Mouse (Mus musculus) cerebellum, postnatal 14 days (tissue): Measurements from ENCODE around the gene Stim1.
"Not testable (repeated sequence)": the region's sequence is repeated elsewhere in the genome, so short reads cannot be mapped to it uniquely, and the experiment has no call there.

Source experiments
- DNase-seq, 2 experiments: peaks; one replicate each; pipeline ENCODE4 v3.0.0; 2021; ENCODE audit warnings: mixed read lengths in 2 of 2

Gene Stim1

GRCm38 (mm10) chr7:102467566-102467965, 200.0 kb downstream of the Stim1 start:
- no peak for DNase-seq

GRCm38 (mm10) chr7:102472675-102473074, 205.1 kb downstream of the Stim1 start:
- no peak for DNase-seq

- no peak for DNase-seq
Observed at GRCm38 (mm10) chr7:102476601-102477000, 209.0 kb downstream of the Stim1 start.

- DNase-seq, result no peak
Observed at GRCm38 (mm10) chr7:102477377-102477776, 209.8 kb downstream of the Stim1 start.

GRCm38 (mm10) chr7:102478425-102478824, 210.8 kb downstream of the Stim1 start:
- DNase-seq, result no peak

- no peak for DNase-seq
Observed at GRCm38 (mm10) chr7:102478926-102479325, 211.3 kb downstream of the Stim1 start.

GRCm38 (mm10) chr7:102479368-102480078, 211.9 kb downstream of the Stim1 start:
- peak in 1 of 2 experiments; percentile 47 for DNase-seq

- DNase-seq, result no peak
Observed at GRCm38 (mm10) chr7:102480821-102481220, 213.2 kb downstream of the Stim1 start.

- no peak for DNase-seq
Observed at GRCm38 (mm10) chr7:102481579-102481978, 214.0 kb downstream of the Stim1 start, which contains the start of gene Olfr543. Gene Olfr543 (minus strand): TSS chr7:102481679.

GRCm38 (mm10) chr7:102483665-102484064, 216.1 kb downstream of the Stim1 start:
- no peak for DNase-seq

- not testable (repeated sequence) for DNase-seq
Observed at GRCm38 (mm10) chr7:102484766-102485165, 217.2 kb downstream of the Stim1 start.

- DNase-seq, result no peak
Observed at GRCm38 (mm10) chr7:102486105-102486504, 218.5 kb downstream of the Stim1 start.
